24 mouse cellular contexts compared by ENCODE assay signal in the genomic region with DNA sequence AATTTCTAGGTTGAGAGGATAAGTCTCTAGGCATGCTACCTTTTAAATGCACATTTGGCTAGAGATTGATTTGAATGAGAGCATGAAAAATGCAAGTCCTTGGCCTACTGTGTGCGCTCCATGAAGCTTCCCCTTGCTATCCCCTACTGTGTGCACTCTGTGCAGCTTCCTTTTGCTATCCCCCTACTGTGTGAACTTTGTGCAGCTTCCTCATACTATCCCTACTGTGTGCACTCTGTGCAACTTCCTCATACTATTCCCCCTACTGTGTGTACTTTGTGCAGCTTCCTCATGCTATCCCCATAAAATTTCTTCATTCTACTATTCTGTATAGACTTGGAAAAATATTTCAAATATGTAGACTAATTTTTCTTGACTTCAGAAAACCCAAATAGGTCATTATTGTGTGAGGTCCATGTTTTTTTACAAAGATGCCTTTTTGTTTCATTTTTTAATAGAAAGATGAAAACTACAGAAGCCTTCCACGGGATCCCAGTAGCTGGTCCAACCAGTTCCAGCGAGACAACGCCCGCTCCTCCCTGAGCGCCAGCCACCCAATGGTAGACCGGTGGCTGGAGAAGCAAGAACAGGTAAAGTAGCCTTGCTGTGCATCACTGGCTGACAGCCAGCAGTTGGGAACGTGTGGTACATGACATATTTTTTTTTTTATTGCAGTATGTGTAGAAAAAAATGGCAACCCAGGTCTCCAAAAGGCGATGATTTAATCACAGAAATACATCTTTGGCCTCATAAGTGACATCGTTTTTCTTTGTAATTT.
DNase-seq lines count a peak whose midpoint lies in the region; ATAC-seq lines count a peak whose summit lies in the region.
"Had no signal": no experiment of that assay in that cellular context is flagged by ENCODE, and none has a peak within 500 bp of the region (broad histone marks: within the 10 kb centered on the region; RNA-seq: fewer than 3 reads in every experiment).

No protein-coding gene starts in this region.

- H3K4me2 ChIP-seq in embryonic facial prominence, embryonic 14.5 days (ENCODE audit: low read depth, low read length), result no peak overlapping the region
- no peak overlapping the region for H3K4me2 ChIP-seq in stomach, embryonic 16.5 days (ENCODE audit: low read depth, low read length)
- H3K4me2 ChIP-seq: embryonic facial prominence, embryonic 13.5 days; forebrain, embryonic 13.5 days; heart, embryonic 11.5 days; hindbrain, embryonic 13.5 days had no signal

- no peaks in the 10 kb centered on the region for H3K9me3 ChIP-seq in embryonic facial prominence, embryonic 14.5 days (ENCODE audit: control insufficient read depth, low read length)
- no peaks in the 10 kb centered on the region for H3K9me3 ChIP-seq in embryonic facial prominence, embryonic 10.5 days
- no peaks in the 10 kb centered on the region for H3K9me3 ChIP-seq in stomach, embryonic 16.5 days (replicated peaks; ENCODE audit: control insufficient read depth, low read length)
- H3K9me3 ChIP-seq: embryonic facial prominence, embryonic 13.5 days; forebrain, embryonic 10.5 days; forebrain, embryonic 13.5 days; hindbrain, embryonic 10.5 days; hindbrain, embryonic 13.5 days had no signal

- no peaks in the 10 kb centered on the region for H3K27me3 ChIP-seq in embryonic facial prominence, embryonic 14.5 days (replicated peaks; ENCODE audit: control insufficient read depth, insufficient read depth, low read length)
- no peaks in the 10 kb centered on the region for H3K27me3 ChIP-seq in embryonic facial prominence, embryonic 10.5 days (replicated peaks; ENCODE audit: low read depth, poor library complexity, severe bottlenecking)
- H3K27me3 ChIP-seq in stomach, embryonic 16.5 days (ENCODE audit: control insufficient read depth, insufficient read depth, low read length), result no peaks in the 10 kb centered on the region
- H3K27me3 ChIP-seq: embryonic facial prominence, embryonic 13.5 days; forebrain, embryonic 13.5 days; hindbrain, embryonic 13.5 days had no signal

- no peak overlapping the region for H3K27ac ChIP-seq in embryonic facial prominence, embryonic 14.5 days (replicated peaks; ENCODE audit: low read depth, low read length)
- no peak overlapping the region for H3K27ac ChIP-seq in embryonic facial prominence, embryonic 10.5 days (replicated peaks)
- peak overlapping the region; percentile 40; the same call in 1 of the 2 replicates for H3K27ac ChIP-seq in stomach, embryonic 16.5 days (ENCODE audit: low read length)
- H3K27ac ChIP-seq: embryonic facial prominence, embryonic 13.5 days; forebrain, embryonic 10.5 days; forebrain, embryonic 13.5 days; hindbrain, embryonic 10.5 days; hindbrain, embryonic 13.5 days had no signal

- 84% methylated on average over 10 of the region's 10 CpGs for WGBS in embryonic facial prominence, embryonic 14.5 days
- WGBS in embryonic facial prominence, embryonic 10.5 days, result 94% methylated on average over 10 of the region's 10 CpGs
- WGBS in stomach, embryonic 16.5 days, result 81% methylated on average over 10 of the region's 10 CpGs

- H3K36me3 ChIP-seq in embryonic facial prominence, embryonic 14.5 days (ENCODE audit: control insufficient read depth, insufficient read depth, low read length), result peaks cover 8% of the 10 kb centered on the region
- H3K36me3 ChIP-seq in embryonic facial prominence, embryonic 10.5 days (replicated peaks), result no peaks in the 10 kb centered on the region; the same call in 1 of the 2 replicates
- no peaks in the 10 kb centered on the region for H3K36me3 ChIP-seq in stomach, embryonic 16.5 days (ENCODE audit: control insufficient read depth, insufficient read depth, low read length)
- H3K36me3 ChIP-seq: forebrain, embryonic 10.5 days; G1E; hindbrain, embryonic 10.5 days; hindbrain, embryonic 13.5 days had no signal

- no peak overlapping the region for H3K4me3 ChIP-seq in embryonic facial prominence, embryonic 14.5 days (ENCODE audit: low read depth, low read length)
- H3K4me3 ChIP-seq in embryonic facial prominence, embryonic 10.5 days, result no peak overlapping the region
- H3K4me3 ChIP-seq in stomach, embryonic 16.5 days (replicated peaks; ENCODE audit: low read length), result no peak overlapping the region
- H3K4me3 ChIP-seq: embryonic facial prominence, embryonic 13.5 days; forebrain, embryonic 10.5 days; forebrain, embryonic 13.5 days; hindbrain, embryonic 10.5 days; hindbrain, embryonic 13.5 days had no signal

- H3K4me1 ChIP-seq in embryonic facial prominence, embryonic 14.5 days (ENCODE audit: control insufficient read depth, insufficient read depth, low read length), result peaks cover 10% of the 10 kb centered on the region; the same call in 1 of the 2 replicates
- peaks cover 15% of the 10 kb centered on the region for H3K4me1 ChIP-seq in embryonic facial prominence, embryonic 10.5 days
- 0 out of 2 replicates have a peak, but pooled peaks cover 2% of the 10 kb centered on the region for H3K4me1 ChIP-seq in stomach, embryonic 16.5 days (ENCODE audit: control insufficient read depth, insufficient read depth, low read length)
- H3K4me1 ChIP-seq: forebrain, embryonic 13.5 days had no signal

- no peak for ATAC-seq in embryonic facial prominence, embryonic 14.5 days (ENCODE audit: low read depth)
- no peak for ATAC-seq in stomach, embryonic 16.5 days (ENCODE audit: insufficient read depth, low FRiP score)
- ATAC-seq: forebrain, embryonic 13.5 days; forebrain, embryonic 16.5 days; hindbrain, embryonic 16.5 days had no signal

- peak; percentile 70 for DNase-seq in embryonic facial prominence, embryonic 14.5 days (ENCODE audit: low spot score)
- no peak for DNase-seq in embryonic facial prominence, embryonic 10.5 days (ENCODE audit: low spot score)
- DNase-seq in urinary bladder, postnatal 14 days (ENCODE audit: low spot score), result peak; percentile 67
- no peak for DNase-seq in urinary bladder, adult 2 months (ENCODE audit: low spot score)
- DNase-seq in lung, postnatal 10 days, result no peak
- DNase-seq: adrenal gland, adult 2 months; adrenal gland, postnatal 14 days; cerebellum, adult 11 months; cerebellum, adult 2 months; cerebellum, adult 9-11 months; cerebellum, postnatal 25 days; gastrocnemius, postnatal 10 days; gastrocnemius, postnatal 36 days; heart, postnatal 36 days had no signal

- H3K9ac ChIP-seq in embryonic facial prominence, embryonic 14.5 days (ENCODE audit: low read depth, low read length), result no peak overlapping the region
- H3K9ac ChIP-seq in stomach, embryonic 16.5 days (ENCODE audit: low read length), result no peak overlapping the region
- H3K9ac ChIP-seq: embryonic facial prominence, embryonic 13.5 days; forebrain, embryonic 13.5 days; hindbrain, embryonic 13.5 days had no signal

Comparison
In these comparisons a context has a peak if more than half of its experiments do, and no peak if none do; other contexts are left out.
1. DNase-seq: peak in embryonic facial prominence, embryonic 14.5 days (single experiment) and urinary bladder, postnatal 14 days (single experiment); none in embryonic facial prominence, embryonic 10.5 days (single experiment), urinary bladder, adult 2 months (single experiment) and lung, postnatal 10 days (single experiment).